Mouse (Mus musculus): ENCODE measurements at regions not wholly inside any gene's neighbourhood (a gene's known extent, or its start where the extent isn't known, plus 50 kb on each side); places are given as distances from the start of the nearest gene placed in this dataset.
"Not testable (repeated sequence)": the region's sequence is repeated elsewhere in the genome, so short reads cannot be mapped to it uniquely, and the experiment has no call there.

DNA sequence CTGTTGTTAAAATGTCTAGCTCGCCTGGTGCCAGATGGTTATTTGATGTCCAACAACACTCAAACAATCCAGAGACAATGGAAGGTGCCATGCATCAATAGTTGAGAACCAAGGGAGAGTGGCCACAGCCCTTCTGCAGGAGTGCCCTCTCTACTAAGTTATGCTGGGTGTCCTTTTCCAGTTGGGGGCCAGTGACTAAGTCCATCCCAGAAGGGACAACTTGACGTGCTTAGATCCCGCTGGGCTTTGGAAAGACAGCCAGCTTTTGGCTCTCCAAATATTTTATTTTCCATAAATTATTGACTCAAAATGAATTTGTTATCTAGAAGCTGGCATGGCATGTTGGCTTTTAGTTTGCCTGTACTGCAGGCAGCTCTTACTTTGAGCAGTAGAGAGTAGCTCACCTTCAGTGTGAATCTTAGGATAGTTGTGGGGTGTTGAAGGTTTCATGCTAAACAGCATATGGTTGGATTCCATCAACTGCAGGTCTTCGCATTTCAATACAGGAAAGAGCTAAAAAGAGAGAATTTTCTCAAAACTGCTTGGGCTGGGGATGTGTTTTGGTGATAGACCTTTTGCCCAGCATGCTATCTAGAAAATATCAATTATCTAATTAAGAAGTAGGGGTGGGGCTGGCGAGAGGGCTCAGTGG is 120.8 kb upstream of the Cpsf6 start:
- H3K9ac ChIP-seq = no peak overlapping the region
- 0 out of 2 replicates have a peak, but pooled peaks cover 2% of the 10 kb centered on the region for H3K4me1 ChIP-seq
- no peak overlapping the region for H3K4me3 ChIP-seq (replicated peaks)
- ATAC-seq (replicated peaks; ENCODE audit: low FRiP score) = no peak
- H3K9me3 ChIP-seq (replicated peaks) = no peaks in the 10 kb centered on the region
- no peak overlapping the region for H3K4me2 ChIP-seq
- no peaks in the 10 kb centered on the region for H3K27me3 ChIP-seq
- no peak overlapping the region for H3K27ac ChIP-seq
- H3K36me3 ChIP-seq = no peaks in the 10 kb centered on the region
- 71% methylated on average over 5 of the region's 5 CpGs for WGBS

DNA sequence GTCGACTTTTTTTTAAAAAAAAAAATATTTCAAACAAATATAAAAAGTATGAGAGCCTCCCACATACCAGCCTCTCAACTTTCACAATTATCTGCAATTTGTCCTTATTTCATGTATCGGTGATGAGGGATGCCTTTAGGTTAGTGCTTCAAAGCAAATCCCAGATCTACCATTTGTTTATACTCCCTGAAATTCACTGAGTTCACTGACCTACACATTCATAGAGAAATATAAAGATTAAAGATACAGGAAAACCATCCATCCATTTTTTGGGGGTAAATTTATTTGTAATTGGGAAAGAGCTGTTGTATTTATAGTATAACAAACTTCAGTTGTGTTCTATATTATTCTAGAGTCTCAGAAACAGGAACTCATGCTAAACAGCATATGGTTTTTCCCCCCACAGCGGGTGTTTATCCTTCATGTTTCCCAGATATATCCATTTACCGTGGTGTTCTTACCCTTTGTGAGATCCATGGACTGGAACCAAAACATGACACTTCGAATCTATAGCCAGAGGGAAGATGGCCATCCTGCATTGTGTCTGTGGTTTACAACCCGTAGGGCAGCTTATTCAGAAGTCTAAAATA is 120.1 kb upstream of the Cpsf6 start:
- H3K4me1 ChIP-seq = 0 out of 2 replicates have a peak, but pooled peaks cover 2% of the 10 kb centered on the region
- 63% methylated on average over 6 of the region's 6 CpGs for WGBS
- ATAC-seq (replicated peaks; ENCODE audit: low FRiP score) = no peak

DNA sequence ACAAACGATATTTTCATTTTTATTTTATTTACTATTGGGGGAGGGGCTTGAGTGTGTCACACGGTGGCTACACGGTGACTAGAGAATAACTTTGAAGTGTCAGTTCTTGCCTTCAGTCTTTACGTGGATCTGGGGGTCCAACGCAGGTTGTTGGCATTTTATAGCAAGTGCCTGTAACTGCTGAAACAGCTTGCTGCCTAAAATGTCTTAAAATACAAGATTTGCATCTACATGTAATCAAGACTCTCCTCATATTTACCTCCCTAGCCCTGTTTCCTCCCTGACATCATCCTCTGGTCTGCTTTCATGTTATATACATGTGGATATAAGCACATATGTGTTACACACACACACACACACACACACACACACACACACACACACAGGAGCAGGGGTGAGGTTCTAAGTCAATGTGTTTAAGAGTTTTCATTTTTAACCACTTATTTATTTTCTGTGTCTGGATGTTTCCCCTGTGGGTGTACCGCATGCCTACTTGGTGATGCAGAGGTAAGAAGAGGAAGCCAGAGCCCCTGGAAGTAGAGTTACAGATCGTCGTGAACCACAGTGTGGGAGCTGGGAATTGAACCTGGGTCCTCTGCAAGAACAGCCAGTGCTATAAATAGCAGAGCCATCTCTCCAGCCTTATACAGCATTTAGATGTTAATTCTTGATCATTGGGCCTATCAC is 119.5 kb upstream of the Cpsf6 start:
- H3K36me3 ChIP-seq = no peaks in the 10 kb centered on the region
- H3K9me3 ChIP-seq (replicated peaks) = no peaks in the 10 kb centered on the region
- H3K27ac ChIP-seq = no peak overlapping the region
- peaks cover 6% of the 10 kb centered on the region for H3K4me1 ChIP-seq
- no peaks in the 10 kb centered on the region for H3K27me3 ChIP-seq
- ATAC-seq (replicated peaks; ENCODE audit: low FRiP score) = no peak
- 89% methylated on average over 8 of the region's 8 CpGs for WGBS
- no peak overlapping the region for H3K4me3 ChIP-seq (replicated peaks)
- no peak overlapping the region for H3K9ac ChIP-seq
- H3K4me2 ChIP-seq = no peak overlapping the region

More for the DNA sequence above, 120.1 kb upstream of the Cpsf6 start:
- Histone ChIP-seq H3K27ac (no peak overlapping the region), H3K9me3 (replicated peaks) (no peaks in the 10 kb centered on the region), H3K36me3 (no peaks in the 10 kb centered on the region), H3K4me3 (replicated peaks) (no peak overlapping the region), H3K9ac (no peak overlapping the region), H3K27me3 (no peaks in the 10 kb centered on the region), H3K4me2 (no peak overlapping the region)

DNA sequence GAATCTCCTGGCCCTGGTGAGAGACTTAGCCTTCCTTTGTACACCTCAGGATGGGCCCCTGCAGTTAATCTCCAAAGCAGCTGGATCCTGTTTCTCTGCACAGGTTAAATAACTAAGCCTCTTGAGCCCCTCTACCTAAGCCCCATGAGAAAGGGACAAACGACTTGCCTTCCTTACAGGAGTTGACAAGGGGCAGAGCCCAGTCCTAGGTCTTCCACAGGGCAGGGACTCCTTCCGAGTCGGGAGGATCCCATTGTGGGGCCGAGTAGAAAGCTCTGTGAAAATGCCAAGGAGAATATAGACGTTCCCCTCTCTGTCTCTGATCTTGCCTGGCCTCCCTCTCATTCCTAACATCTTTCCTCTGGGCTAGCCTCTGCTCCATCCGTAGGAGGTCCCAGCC is 118.7 kb upstream of the Cpsf6 start:
- Histone ChIP-seq H3K36me3 (no peaks in the 10 kb centered on the region), H3K4me1 (peaks cover 9% of the 10 kb centered on the region), H3K27me3 (no peaks in the 10 kb centered on the region), H3K9me3 (replicated peaks) (no peaks in the 10 kb centered on the region), H3K9ac (no peak overlapping the region), H3K4me3 (replicated peaks) (no peak overlapping the region), H3K27ac (no peak overlapping the region), H3K4me2 (no peak overlapping the region)
- no peak for ATAC-seq (replicated peaks; ENCODE audit: low FRiP score)
- WGBS = 66% methylated on average over 6 of the region's 6 CpGs

DNA sequence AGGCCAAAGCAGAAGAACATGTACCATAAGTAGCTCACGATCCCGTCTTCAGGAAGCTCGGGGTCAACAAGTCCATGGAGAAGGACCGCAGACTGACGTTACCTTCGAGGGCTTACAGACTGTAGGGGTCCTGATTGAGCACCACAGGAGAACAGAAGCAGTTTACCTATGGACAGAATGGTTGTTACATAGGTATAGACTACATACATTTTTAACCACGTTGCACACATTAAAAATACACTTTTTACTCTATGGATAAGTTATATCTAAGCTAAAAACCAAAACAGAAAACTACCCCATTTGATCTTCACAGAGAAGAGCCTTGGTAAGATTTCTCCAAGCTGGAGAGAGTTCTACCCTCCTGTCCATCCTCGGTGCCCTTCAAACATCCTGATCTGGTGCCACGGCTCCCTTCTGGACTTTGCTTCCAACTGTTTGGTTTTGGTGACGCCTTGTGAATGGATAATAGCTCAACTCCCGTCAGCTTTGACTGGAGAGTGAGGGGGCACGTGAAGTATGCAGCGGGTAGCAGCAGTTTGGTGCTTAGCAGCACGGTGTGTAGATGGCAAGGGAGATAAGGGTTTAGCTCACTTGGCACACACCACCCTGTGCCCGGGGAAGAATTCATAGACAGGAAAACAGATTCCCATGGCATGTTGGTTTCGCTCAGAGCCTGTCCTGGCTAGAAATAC is 117.9 kb upstream of the Cpsf6 start:
- Histone ChIP-seq H3K36me3 (no peaks in the 10 kb centered on the region), H3K4me3 (replicated peaks) (no peak overlapping the region), H3K27ac (no peak overlapping the region), H3K4me2 (no peak overlapping the region), H3K9ac (no peak overlapping the region), H3K9me3 (replicated peaks) (no peaks in the 10 kb centered on the region), H3K27me3 (no peaks in the 10 kb centered on the region), H3K4me1 (peaks cover 9% of the 10 kb centered on the region)
- 78% methylated on average over 16 of the region's 16 CpGs for WGBS
- ATAC-seq (replicated peaks; ENCODE audit: low FRiP score) = no peak

DNA sequence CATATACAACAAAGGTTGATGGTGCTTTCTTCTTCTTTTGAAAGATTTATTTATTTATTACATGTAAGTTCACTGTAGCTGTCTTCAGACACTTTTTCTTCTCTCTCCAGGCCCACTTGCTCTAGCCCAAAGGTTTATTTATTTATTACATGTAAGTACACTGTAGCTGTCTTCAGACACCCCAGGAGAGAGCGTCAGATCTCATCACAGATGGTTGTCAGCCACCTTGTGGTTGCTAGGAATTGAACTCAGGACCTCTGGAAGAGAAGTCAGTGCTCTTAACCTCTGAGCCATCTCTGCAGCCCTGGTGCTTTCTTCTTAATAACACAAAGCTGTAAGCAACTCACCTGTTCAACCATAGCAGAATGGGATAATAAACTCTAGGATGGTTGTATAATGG is 117.3 kb upstream of the Cpsf6 start:
- not testable (repeated sequence) for ATAC-seq (replicated peaks; ENCODE audit: low FRiP score); H3K9ac ChIP-seq; H3K36me3 ChIP-seq; H3K4me1 ChIP-seq; H3K4me2 ChIP-seq; H3K4me3 ChIP-seq (replicated peaks); H3K27me3 ChIP-seq; H3K9me3 ChIP-seq (replicated peaks); H3K27ac ChIP-seq
- WGBS = 94% methylated on average over 1 of the region's 1 CpGs

DNA sequence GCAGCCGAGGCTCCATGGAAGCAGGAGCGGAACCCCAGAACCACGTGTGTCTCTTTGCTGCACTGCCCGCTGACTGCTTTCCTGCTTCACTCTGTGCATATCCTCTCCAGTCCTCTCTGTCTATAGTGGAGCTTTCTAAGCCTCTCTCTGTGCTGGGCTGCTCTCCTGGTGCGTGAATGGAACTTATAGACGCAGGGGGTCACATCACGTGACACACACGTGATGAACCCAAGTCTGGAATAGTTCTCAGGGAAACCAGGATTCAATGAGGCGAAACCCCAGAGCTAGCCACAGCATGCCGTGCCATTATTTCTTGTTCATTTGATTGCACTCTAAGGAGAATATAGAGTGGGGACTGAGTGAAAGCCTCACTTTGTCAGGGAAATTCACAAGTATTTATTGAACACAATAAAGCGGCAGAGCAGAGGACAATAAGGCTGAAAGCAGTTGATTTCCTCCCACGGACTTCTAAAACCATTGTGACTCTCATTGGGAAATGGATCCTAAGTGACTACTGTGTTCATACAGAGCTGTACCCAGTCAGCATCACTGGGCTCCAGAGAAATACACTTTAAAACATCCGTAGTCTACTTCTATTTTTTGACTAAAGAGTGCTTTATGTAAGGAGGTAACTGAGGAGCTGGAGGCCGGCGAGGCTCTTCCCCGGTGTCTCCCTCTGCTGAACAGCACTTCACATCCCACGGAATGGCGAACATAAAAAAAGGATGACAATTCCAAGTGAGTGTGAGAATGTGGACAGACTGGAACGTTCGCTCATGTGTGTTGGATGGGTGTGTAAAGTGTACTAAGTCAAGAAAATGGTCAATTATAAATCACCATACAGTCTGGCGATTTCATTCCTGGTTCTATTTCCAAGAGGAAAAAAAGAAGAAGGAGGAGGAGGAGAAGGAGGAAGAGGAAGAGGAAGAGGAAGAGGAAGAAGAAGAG is 116.5 kb upstream of the Cpsf6 start:
- Histone ChIP-seq H3K4me3 (replicated peaks) (no peak overlapping the region), H3K4me1 (peaks cover 9% of the 10 kb centered on the region), H3K9ac (no peak overlapping the region), H3K36me3 (no peaks in the 10 kb centered on the region), H3K27me3 (no peaks in the 10 kb centered on the region), H3K4me2 (no peak overlapping the region), H3K9me3 (replicated peaks) (no peaks in the 10 kb centered on the region), H3K27ac (no peak overlapping the region)
- no peak for ATAC-seq (replicated peaks; ENCODE audit: low FRiP score)
- 71% methylated on average over 21 of the region's 21 CpGs for WGBS

DNA sequence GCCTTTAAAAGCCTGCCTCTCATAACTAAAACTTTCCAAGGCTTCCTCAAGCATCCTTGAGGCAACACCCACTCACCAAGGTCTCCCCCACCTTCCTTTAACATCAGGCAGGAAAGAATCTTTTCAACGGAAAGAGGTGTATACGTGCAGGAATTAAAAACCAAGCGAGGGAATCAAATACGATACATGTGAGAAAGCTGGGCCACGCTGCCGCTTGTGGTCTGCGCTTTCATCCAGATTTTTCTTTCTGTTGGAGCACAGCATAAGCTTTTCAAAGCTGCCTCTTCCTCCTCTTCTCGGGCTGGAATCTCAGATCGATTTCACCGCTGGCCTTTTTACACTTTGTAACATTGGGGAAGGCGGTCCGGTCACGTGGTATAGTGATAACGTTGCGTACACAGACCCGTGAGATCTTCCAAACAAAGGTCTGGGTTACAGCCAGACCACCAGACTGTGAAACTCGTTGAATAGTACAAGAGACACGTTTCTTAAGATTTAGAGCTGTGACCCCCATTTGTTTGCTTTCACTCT is 114.4 kb upstream of the Cpsf6 start:
- peak overlapping the region; percentile 52 for H3K27ac ChIP-seq
- H3K27me3 ChIP-seq = no peaks in the 10 kb centered on the region
- H3K9ac ChIP-seq = 0 out of 2 replicates have a peak overlapping the region, but pooled peaks have one; percentile 18
- ATAC-seq (replicated peaks; ENCODE audit: low FRiP score) = peak; percentile 69; the same call in 1 of the 2 replicates
- H3K9me3 ChIP-seq (replicated peaks) = no peaks in the 10 kb centered on the region
- H3K4me3 ChIP-seq (replicated peaks) = peak overlapping the region; percentile 37
- 18% methylated on average over 18 of the region's 18 CpGs for WGBS
- H3K4me1 ChIP-seq = peaks cover 9% of the 10 kb centered on the region
- H3K4me2 ChIP-seq = peak overlapping the region; percentile 61
- H3K36me3 ChIP-seq = no peaks in the 10 kb centered on the region

DNA sequence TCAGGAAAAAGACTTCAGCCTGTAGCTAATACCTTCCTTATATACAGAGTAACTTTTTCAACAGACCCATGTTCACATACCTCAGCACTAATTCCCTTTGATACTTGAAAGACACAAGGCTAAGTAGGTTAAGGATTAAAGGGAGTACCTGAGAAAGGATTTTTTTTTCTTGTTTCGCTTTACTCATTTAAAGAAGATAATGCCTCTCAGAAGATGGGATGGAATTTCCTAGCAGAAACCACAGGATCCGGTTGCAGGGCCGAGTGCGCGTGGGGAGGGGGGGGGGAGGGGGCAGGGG is 114.0 kb upstream of the Cpsf6 start:
- Histone ChIP-seq H3K27ac (no peak overlapping the region), H3K4me1 (peaks cover 9% of the 10 kb centered on the region), H3K4me2 (peak overlapping the region; percentile 61; the same call in 1 of the 2 replicates), H3K4me3 (replicated peaks) (no peak overlapping the region), H3K27me3 (no peaks in the 10 kb centered on the region), H3K9me3 (replicated peaks) (no peaks in the 10 kb centered on the region), H3K36me3 (no peaks in the 10 kb centered on the region), H3K9ac (no peak overlapping the region)
- no peak for ATAC-seq (replicated peaks; ENCODE audit: low FRiP score)
- WGBS = 32% methylated on average over 2 of the region's 5 CpGs

DNA sequence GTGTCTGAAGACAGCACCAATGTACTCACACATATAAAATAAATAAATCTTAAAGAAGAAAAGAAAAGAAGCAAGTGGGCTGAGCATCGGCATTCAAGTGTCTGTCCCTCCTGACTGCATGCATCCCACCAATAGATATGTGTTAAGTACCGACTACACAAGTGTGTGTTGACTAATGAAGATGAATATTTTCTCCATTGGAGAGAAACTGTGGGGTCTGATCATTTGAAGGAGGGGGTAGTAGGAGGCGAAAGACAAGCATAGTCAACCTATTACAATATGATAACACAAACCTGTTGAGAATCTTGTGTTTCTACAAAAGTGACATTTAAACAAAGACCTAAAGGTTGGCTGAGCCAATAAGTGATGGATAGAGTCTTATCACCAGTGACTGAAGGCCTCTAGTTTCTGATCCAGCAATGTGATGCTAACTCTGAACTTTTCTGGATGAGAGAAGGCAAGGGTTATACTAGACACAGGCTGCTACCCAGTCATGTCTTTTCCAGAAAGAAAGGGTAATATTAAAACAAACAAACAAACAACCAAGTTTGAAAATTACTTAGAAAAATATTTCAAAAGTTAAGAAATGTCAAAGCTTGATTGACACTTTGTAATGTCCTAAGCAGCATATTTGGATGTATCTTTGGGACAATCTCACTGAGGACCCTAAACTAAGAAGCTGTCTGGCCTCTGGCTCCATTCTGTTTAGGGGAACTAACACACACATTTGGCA is 113.4 kb upstream of the Cpsf6 start:
- H3K4me3 ChIP-seq (replicated peaks) = no peak overlapping the region
- H3K9ac ChIP-seq = no peak overlapping the region
- no peak for ATAC-seq (replicated peaks; ENCODE audit: low FRiP score)
- H3K27ac ChIP-seq = no peak overlapping the region
- H3K4me2 ChIP-seq = 0 out of 2 replicates have a peak overlapping the region, but pooled peaks have one; percentile 61
- H3K4me1 ChIP-seq = peaks cover 9% of the 10 kb centered on the region
- H3K36me3 ChIP-seq = no peaks in the 10 kb centered on the region
- H3K9me3 ChIP-seq (replicated peaks) = no peaks in the 10 kb centered on the region
- WGBS = 91% methylated on average over 3 of the region's 3 CpGs
- H3K27me3 ChIP-seq = no peaks in the 10 kb centered on the region
